Mouse (Mus musculus) cerebellum, adult 2 months (tissue): ENCODE measurements around the gene Acox1. TPM values are rescaled to one million over a fixed set of nuclear protein-coding genes. Genes with fewer than 3 reads are reported as not detected.

Experiments used
- DNase-seq, 2 experiments: peaks; one replicate each; pipeline ENCODE4 v3.0.0; 2021
- H3K27ac ChIP-seq: fragments of 200-500 bp; 2 replicates; pipeline ENCODE4 v1.5.1; 2012; ENCODE audit warnings: low read length, control low read depth, inconsistent platforms; ENCODE audit not compliant: insufficient read depth
- H3K27me3 ChIP-seq: fragments of 200-500 bp; 2 replicates; pipeline ENCODE4 v1.6.1; 2012; ENCODE audit warnings: inconsistent platforms, mild to moderate bottlenecking, low read length, moderate library complexity; ENCODE audit not compliant: control insufficient read depth, insufficient read depth
- H3K4me1 ChIP-seq: fragments of 200-500 bp; 2 replicates; pipeline ENCODE4 v1.6.1; 2011; ENCODE audit warnings: low read length; ENCODE audit not compliant: control insufficient read depth, insufficient read depth
- H3K4me3 ChIP-seq: fragments of 200-500 bp; replicated peaks from 2 replicates; pipeline ENCODE3; 2011; ENCODE audit warnings: mild to moderate bottlenecking, low read depth, low read length, control low read depth; ENCODE audit not compliant: insufficient read depth
- CTCF ChIP-seq: fragments of 200-500 bp; IDR thresholded peaks from 2 replicates; pipeline ENCODE4 v1.5.1; 2011; ENCODE audit warnings: low read depth, mild to moderate bottlenecking, control low read depth, low read length, moderate library complexity, borderline replicate concordance; ENCODE audit not compliant: insufficient read depth
- POLR2A ChIP-seq: fragments of 200-500 bp; IDR thresholded peaks from 2 replicates; pipeline ENCODE4 v1.6.1; 2011; ENCODE audit warnings: low read length, control low read depth, borderline replicate concordance; ENCODE audit not compliant: insufficient read depth
- WGBS: fragments of 180-500 bp; shearing (Covaris S2); methylation state at CpG from one replicate; pipeline ENCODE4 v1.1.7; 2018; 5-methylcytosine and 5-hydroxymethylcytosine counted together
- polyA plus RNA-seq: library from polyadenylated mRNA; depleted of rRNA; stranded (reverse); fragments of >200 nt; gene quantifications from 2 replicates; pipeline ENCODE4 v1.2.3, GENCODE M21; 2012

Acox1 gene
- polyA plus RNA-seq, 1 experiment: 107 TPM

- WGBS: 46% methylated on average over 10 of the region's 10 CpGs
- Histone ChIP-seq H3K4me3 (no peak overlapping the region), H3K4me1 (peaks cover 6% of the 10 kb centered on the region), H3K27ac (no peak overlapping the region), H3K27me3 (no peaks in the 10 kb centered on the region)
- no peak for TF ChIP-seq CTCF
- no peak for TF ChIP-seq POLR2A
- no peak for DNase-seq
Observed at GRCm38 (mm10) chr11:116162146-116162545, 36.7 kb downstream of the Acox1 start.

GRCm38 (mm10) chr11:116161312-116161711 lies 37.5 kb downstream of the Acox1 start:
- Histone ChIP-seq H3K27ac (no peak overlapping the region), H3K4me3 (no peak overlapping the region), H3K27me3 (no peaks in the 10 kb centered on the region), H3K4me1 (peaks cover 3% of the 10 kb centered on the region)
- DNase-seq: no peak
- 78% methylated on average over 12 of the region's 12 CpGs for WGBS
- TF ChIP-seq POLR2A: no peak
- TF ChIP-seq CTCF: no peak

GRCm38 (mm10) chr11:116150960-116151359 lies 47.9 kb downstream of the Acox1 start:
- Histone ChIP-seq H3K4me1 (peaks cover 37% of the 10 kb centered on the region), H3K4me3 (no peak overlapping the region), H3K27ac (no peak overlapping the region), H3K27me3 (no peaks in the 10 kb centered on the region)
- 97% methylated on average over 2 of the region's 2 CpGs for WGBS
- no peak for TF ChIP-seq CTCF
- no peak for TF ChIP-seq POLR2A
- no peak for DNase-seq

GRCm38 (mm10) chr11:116149341-116149740 lies 49.5 kb downstream of the Acox1 start:
- H3K4me1 ChIP-seq: peaks cover 46% of the 10 kb centered on the region
- no peaks in the 10 kb centered on the region for H3K27me3 ChIP-seq
- peak; percentile 69 for DNase-seq
- TF ChIP-seq POLR2A (no peak), CTCF (no peak)
- peak overlapping the region; percentile 39 for H3K4me3 ChIP-seq
- H3K27ac ChIP-seq: peak overlapping the region; percentile 68
- WGBS: 44% methylated on average over 6 of the region's 6 CpGs

GRCm38 (mm10) chr11:116148761-116149221 lies 50.1 kb downstream of the Acox1 start:
- peak; percentile 82 to 83 for DNase-seq
- Histone ChIP-seq H3K27me3 (no peaks in the 10 kb centered on the region), H3K27ac (peak overlapping the region; percentile 68), H3K4me3 (peak overlapping the region; percentile 39), H3K4me1 (peaks cover 46% of the 10 kb centered on the region)
- 17% methylated on average over 20 of the region's 20 CpGs for WGBS
- TF ChIP-seq POLR2A (peak; percentile 38; the same call in 1 of the 2 replicates), CTCF (no peak)

GRCm38 (mm10) chr11:116146294-116146985 lies 52.4 kb downstream of the Acox1 start:
- TF ChIP-seq CTCF: no peak
- no peak for TF ChIP-seq POLR2A
- H3K4me3 ChIP-seq: peak overlapping the region; percentile 10
- WGBS: 14% methylated on average over 25 of the region's 25 CpGs
- DNase-seq: peak; percentile 72 to 76
- H3K27ac ChIP-seq: peak overlapping the region; percentile 79
- peaks cover 46% of the 10 kb centered on the region for H3K4me1 ChIP-seq
- no peaks in the 10 kb centered on the region for H3K27me3 ChIP-seq

GRCm38 (mm10) chr11:116145481-116146293 lies 53.2 kb downstream of the Acox1 start:
- H3K4me1 ChIP-seq: peaks cover 46% of the 10 kb centered on the region
- WGBS: 10% methylated on average over 18 of the region's 18 CpGs
- peak overlapping the region; percentile 79 for H3K27ac ChIP-seq
- no peaks in the 10 kb centered on the region for H3K27me3 ChIP-seq
- H3K4me3 ChIP-seq: no peak overlapping the region
- TF ChIP-seq CTCF (no peak), POLR2A (no peak)
- DNase-seq: peak; percentile 75 to 78
